Mouse (Mus musculus): ENCODE measurements around the gene P2ry2.

GRCm38 (mm10) chr7:101014985-101015384 is 2.3 kb upstream of the P2ry2 start:
- TF ChIP-seq UBTF (IDR thresholded peaks at IDR 0.05; ENCODE audit: low read depth, low read length): no peak
- no peak for TF ChIP-seq ETS1 (conservative IDR thresholded peaks at IDR 0.05; ENCODE audit: low read depth, low read length)
- no peak for TF ChIP-seq POLR2A (IDR thresholded peaks at IDR 0.05; ENCODE audit: low read depth, low read length)
- no peak for TF ChIP-seq USF1 (IDR thresholded peaks at IDR 0.05; ENCODE audit: low read depth, low read length)
- TF ChIP-seq ZMIZ1 (IDR thresholded peaks at IDR 0.05; ENCODE audit: low read depth, low read length): no peak
- TF ChIP-seq MAX (IDR thresholded peaks at IDR 0.05; ENCODE audit: low read length): no peak
- TF ChIP-seq CTCF (conservative IDR thresholded peaks at IDR 0.05 in 1 of 2, IDR thresholded peaks at IDR 0.05 in 1 of 2; ENCODE audit: low read depth in 2 of 2, low read length in 2 of 2): no peak
- no peak for TF ChIP-seq RCOR1 (conservative IDR thresholded peaks at IDR 0.05; ENCODE audit: low read depth, low read length)
